Mouse (Mus musculus) liver, adult 2 months (tissue): ENCODE measurements at regions not wholly inside any gene's neighbourhood (a gene's known extent, or its start where the extent isn't known, plus 50 kb on each side); places are given as distances from the start of the nearest gene placed in this dataset.

ENCODE experiments used
- CTCF ChIP-seq: fragments of 200-500 bp; IDR thresholded peaks from 2 replicates; pipeline ENCODE4 v1.5.1; 2011; ENCODE audit warnings: low read depth, low read length, control low read depth
- POLR2A ChIP-seq: fragments of 200-500 bp; IDR thresholded peaks from 2 replicates; pipeline ENCODE4 v1.6.1; 2011; ENCODE audit warnings: low read length, control low read depth; ENCODE audit not compliant: insufficient read depth; ENCODE audit errors: extremely low read depth

- TF ChIP-seq POLR2A (no peak), CTCF (no peak)
Measured at GRCm38 (mm10) chr8:10779636-10780035, 228.6 kb downstream of the Irs2 start.
